Mouse (Mus musculus) layer of hippocampus, postnatal 36 days (tissue): ENCODE results near the gene Dazap2. TPM values are rescaled to one million over a fixed set of nuclear protein-coding genes. Genes with fewer than 3 reads are reported as not detected.

ENCODE experiments used
- microRNA-seq, 2 experiments: library from miRNA; unstranded; fragments of <30 nt; microRNA quantifications; one replicate each; pipeline ENCODE4 v1.2.0; 2021
- total RNA-seq, 2 experiments: library from RNA; stranded (reverse); gene quantifications; 2 replicates each; pipeline ENCODE4 v1.2.3; 2021

The Dazap2 gene
- total RNA-seq, 2 experiments from 2014 or later = 108 to 109 TPM

Small RNA genes lying within 50 kb of the gene (microRNA-seq; reads per million reads assigned to microRNA genes)
- gene Mir6961 = 0 reads per million in 2 experiments

Other genes starting within 250 kb of the Dazap2 start
- gene Gm5475, start 193.2 kb upstream of the Dazap2 start, total RNA-seq = not detected
- gene Slc11a2, start 190.3 kb upstream of the Dazap2 start, total RNA-seq = 10 to 100 TPM; 54.0 to 61.5 TPM
- gene Letmd1, start 146.3 kb upstream of the Dazap2 start, total RNA-seq = 10 to 100 TPM; 60.0 to 63.0 TPM
- 10 to 100 TPM; 25.8 to 26.1 TPM for gene Csrnp2, start 119.9 kb upstream of the Dazap2 start, total RNA-seq
- 10 to 100 TPM; 26.9 to 33.4 TPM for gene Tfcp2, start 63.3 kb upstream of the Dazap2 start, total RNA-seq
- gene Pou6f1, start 15.4 kb upstream of the Dazap2 start, total RNA-seq = 100 to 1,000 TPM; 105 to 106 TPM
- gene Smagp, start 21.6 kb downstream of the Dazap2 start, total RNA-seq = 1 to 10 TPM; 1.7 to 2.1 TPM
- 1 to 10 TPM; 5.3 to 5.6 TPM for gene Bin2, start 54.2 kb downstream of the Dazap2 start, total RNA-seq
- gene Cela1, start 72.6 kb downstream of the Dazap2 start, total RNA-seq = 1 to 10 TPM; 1.8 to 2.3 TPM
- gene Galnt6, start 114.0 kb downstream of the Dazap2 start, total RNA-seq = 1 to 10 TPM; 5.5 to 6.0 TPM
- gene Slc4a8, start 146.4 kb downstream of the Dazap2 start, total RNA-seq = 10 to 100 TPM; 79.4 to 90.0 TPM